Mouse (Mus musculus): Measurements from ENCODE around the gene Fam83g.

DNA sequence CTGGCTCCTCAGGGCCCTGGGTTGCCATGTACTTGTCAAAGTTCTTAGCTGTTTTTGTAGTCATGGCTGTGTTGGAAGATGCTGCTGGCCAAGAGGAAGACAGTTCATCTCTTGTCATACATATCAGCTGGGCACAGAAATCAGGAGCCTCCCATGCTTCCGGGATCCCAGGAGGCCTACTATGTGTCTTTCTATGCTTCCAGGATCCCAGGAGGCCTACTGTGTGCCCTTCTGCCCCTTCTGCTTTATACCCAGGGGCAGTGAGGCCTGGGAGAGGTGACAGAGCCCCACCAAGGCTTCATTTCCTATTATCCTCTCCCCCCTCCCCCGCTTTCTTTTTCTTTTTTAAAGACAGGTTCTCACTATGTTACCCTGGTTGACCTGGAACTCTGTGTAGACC lies 21.7 kb downstream of the Fam83g start:
- TF ChIP-seq CTCF (IDR thresholded peaks at IDR 0.05; ENCODE audit: low read depth, low read length) (no peak), TAL1 (conservative IDR thresholded peaks at IDR 0.05; ENCODE audit: low read depth, low read length) (no peak), GATA1 (IDR thresholded peaks at IDR 0.05; ENCODE audit: borderline replicate concordance, low read length) (no peak), GATA2 (IDR thresholded peaks at IDR 0.05; ENCODE audit: borderline replicate concordance, low read depth, low read length) (no peak), POLR2AphosphoS5 (IDR thresholded peaks at IDR 0.05; ENCODE audit: insufficient replicate concordance, low read depth, low read length) (no peak)
